Mouse (Mus musculus) G1E (cell line): ENCODE results near the gene Pstpip1.

Experiments used
- CTCF ChIP-seq: IDR thresholded peaks from 2 replicates; pipeline ENCODE4 v1.5.1; 2012; ENCODE audit warnings: low read depth, low read length, inconsistent platforms, mixed read lengths
- GATA1 ChIP-seq: IDR thresholded peaks from 2 replicates; pipeline ENCODE4 v1.6.1; 2012; ENCODE audit warnings: borderline replicate concordance, low read length, inconsistent platforms, mixed read lengths
- POLR2AphosphoS5 ChIP-seq: IDR thresholded peaks from 2 replicates; pipeline ENCODE4 v1.6.1; 2012; ENCODE audit warnings: low read depth, low read length, inconsistent platforms; ENCODE audit not compliant: insufficient replicate concordance

DNA sequence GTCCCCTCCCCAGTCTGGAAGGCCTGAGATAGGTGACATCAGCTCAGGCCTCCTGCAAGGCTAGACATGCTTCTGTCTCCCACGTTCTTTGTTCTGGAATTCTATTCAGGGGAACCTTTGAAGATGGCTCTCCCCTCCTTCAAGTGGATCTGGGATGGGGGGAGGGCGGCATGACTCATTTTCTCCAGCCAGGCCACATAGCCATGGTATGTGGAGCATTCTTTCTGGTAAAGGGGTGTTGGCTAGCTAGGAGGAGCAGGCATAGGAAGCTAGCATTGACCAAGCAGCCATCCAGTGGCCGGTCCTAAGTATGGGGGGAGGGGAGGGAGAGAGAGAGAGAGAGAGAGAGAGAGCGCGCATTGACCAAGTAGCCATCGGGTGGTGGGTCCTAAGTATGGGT is 17.8 kb downstream of the Pstpip1 start:
- TF ChIP-seq CTCF = no peak
- no peak for TF ChIP-seq GATA1
- TF ChIP-seq POLR2AphosphoS5 = no peak
